Mouse (Mus musculus) neural tube, embryonic 15.5 days (tissue): Measurements from ENCODE around the gene Shank3. TPM values are rescaled to one million over a fixed set of nuclear protein-coding genes. Genes with fewer than 3 reads are reported as not detected.

ENCODE experiments used
- ATAC-seq: fragments of 200-750 bp; cut with Nextera tagmentation; 2 replicates; pipeline ENCODE4 v1.8.0; 2017; ENCODE audit warnings: mild to moderate bottlenecking, moderate TSS enrichment, moderate library complexity; ENCODE audit not compliant: low FRiP score
- H3K27ac ChIP-seq: fragments of 300-500 bp; sonication (generic); replicated peaks from 2 replicates; pipeline ENCODE4 v1.5.1; 2015; ENCODE audit warnings: mild to moderate bottlenecking, inconsistent platforms
- H3K27me3 ChIP-seq: fragments of 300-500 bp; sonication (generic); replicated peaks from 2 replicates; pipeline ENCODE4 v1.6.1; 2015; ENCODE audit warnings: inconsistent platforms
- H3K36me3 ChIP-seq: fragments of 300-500 bp; sonication (generic); 2 replicates; pipeline ENCODE4 v1.6.1; 2015; ENCODE audit warnings: inconsistent platforms
- H3K4me1 ChIP-seq: fragments of 300-500 bp; sonication (generic); 2 replicates; pipeline ENCODE4 v1.6.1; 2015; ENCODE audit warnings: inconsistent platforms
- H3K4me2 ChIP-seq: fragments of 300-500 bp; sonication (generic); 2 replicates; pipeline ENCODE4 v1.6.1; 2015; ENCODE audit warnings: inconsistent platforms, mild to moderate bottlenecking, moderate library complexity
- H3K4me3 ChIP-seq: fragments of 300-500 bp; sonication (generic); replicated peaks from 2 replicates; pipeline ENCODE4 v1.5.1; 2015; ENCODE audit warnings: mild to moderate bottlenecking, inconsistent platforms
- H3K9ac ChIP-seq: fragments of 300-500 bp; sonication (generic); replicated peaks from 2 replicates; pipeline ENCODE4 v1.6.1; 2015; ENCODE audit warnings: mild to moderate bottlenecking, inconsistent platforms
- H3K9me3 ChIP-seq: fragments of 300-500 bp; sonication (generic); replicated peaks from 2 replicates; pipeline ENCODE4 v1.6.1; 2016; ENCODE audit warnings: inconsistent platforms
- WGBS: fragments of 180-500 bp; shearing (Covaris S2); methylation state at CpG from one replicate; pipeline ENCODE4 v1.1.7; 2015; ENCODE audit warnings: mixed read lengths; 5-methylcytosine and 5-hydroxymethylcytosine counted together
- polyA plus RNA-seq: library from polyadenylated mRNA; unstranded; fragments of >200 nt; fragmentation: Nextera tagmentation; extraction: Ambion mirVana; gene quantifications from 2 replicates; pipeline ENCODE4 v1.2.1, GENCODE M21; 2015

Shank3 gene
- polyA plus RNA-seq, 1 experiment from 2014 or later: 9.5 TPM

DNA sequence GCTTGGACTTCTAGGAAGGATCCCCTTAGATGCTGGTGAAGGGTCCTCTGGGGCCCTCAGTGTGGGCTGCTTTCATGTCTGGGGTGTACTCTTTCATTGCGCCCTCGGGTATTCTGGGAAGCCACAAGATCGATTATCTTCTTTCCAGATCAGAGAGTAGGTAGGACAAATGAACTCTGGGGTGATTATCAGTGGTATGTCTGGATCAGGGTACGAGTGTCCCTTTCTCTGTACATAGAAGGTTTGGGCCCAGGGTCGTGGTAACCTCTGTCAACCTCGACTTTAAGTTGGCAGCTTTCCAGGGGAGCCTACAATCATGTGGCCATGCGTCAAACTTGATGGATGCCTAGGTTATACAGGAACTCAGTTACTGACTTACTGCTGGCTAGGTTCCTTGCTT lies 26.5 kb downstream of the Shank3 start:
- Histone ChIP-seq H3K9me3 (no peaks in the 10 kb centered on the region), H3K4me2 (no peak overlapping the region), H3K4me3 (no peak overlapping the region), H3K4me1 (peaks cover 18% of the 10 kb centered on the region), H3K36me3 (peaks cover 22% of the 10 kb centered on the region; the same call in 1 of the 2 replicates), H3K9ac (no peak overlapping the region), H3K27ac (no peak overlapping the region), H3K27me3 (peaks cover 27% of the 10 kb centered on the region)
- WGBS: 85% methylated on average over 7 of the region's 7 CpGs
- ATAC-seq: no peak

GRCm38 (mm10) chr15:89526776-89527325 lies 27.4 kb downstream of the Shank3 start:
- no peak for ATAC-seq
- H3K4me3 ChIP-seq: no peak overlapping the region
- H3K4me1 ChIP-seq: peaks cover 20% of the 10 kb centered on the region
- no peak overlapping the region for H3K9ac ChIP-seq
- H3K9me3 ChIP-seq: no peaks in the 10 kb centered on the region
- peaks cover 17% of the 10 kb centered on the region; the same call in 1 of the 2 replicates for H3K36me3 ChIP-seq
- WGBS: 92% methylated on average over 19 of the region's 19 CpGs
- no peak overlapping the region for H3K27ac ChIP-seq
- H3K4me2 ChIP-seq: no peak overlapping the region
- peaks cover 17% of the 10 kb centered on the region for H3K27me3 ChIP-seq

- H3K36me3 ChIP-seq: 0 out of 2 replicates have a peak, but pooled peaks cover 14% of the 10 kb centered on the region
- no peak overlapping the region for H3K4me3 ChIP-seq
- H3K9me3 ChIP-seq: no peaks in the 10 kb centered on the region
- peaks cover 26% of the 10 kb centered on the region for H3K4me1 ChIP-seq
- no peak overlapping the region for H3K9ac ChIP-seq
- 76% methylated on average over 7 of the region's 7 CpGs for WGBS
- peaks cover 12% of the 10 kb centered on the region for H3K27me3 ChIP-seq
- no peak overlapping the region for H3K27ac ChIP-seq
- no peak for ATAC-seq
- no peak overlapping the region for H3K4me2 ChIP-seq
Measured at GRCm38 (mm10) chr15:89527466-89527865, 28.0 kb downstream of the Shank3 start.

- peaks cover 32% of the 10 kb centered on the region for H3K4me1 ChIP-seq
- H3K9ac ChIP-seq: no peak overlapping the region
- no peak overlapping the region for H3K4me3 ChIP-seq
- 0 out of 2 replicates have a peak, but pooled peaks cover 4% of the 10 kb centered on the region for H3K27me3 ChIP-seq
- H3K36me3 ChIP-seq: 0 out of 2 replicates have a peak, but pooled peaks cover 14% of the 10 kb centered on the region
- H3K4me2 ChIP-seq: no peak overlapping the region
- 89% methylated on average over 18 of the region's 18 CpGs for WGBS
- no peak for ATAC-seq
- H3K9me3 ChIP-seq: no peaks in the 10 kb centered on the region
- no peak overlapping the region for H3K27ac ChIP-seq
Measured at GRCm38 (mm10) chr15:89528201-89528850, 28.9 kb downstream of the Shank3 start.

- Histone ChIP-seq H3K9ac (no peak overlapping the region), H3K9me3 (no peaks in the 10 kb centered on the region), H3K27me3 (0 out of 2 replicates have a peak, but pooled peaks cover 4% of the 10 kb centered on the region), H3K4me3 (no peak overlapping the region), H3K4me2 (no peak overlapping the region), H3K4me1 (peaks cover 36% of the 10 kb centered on the region), H3K27ac (no peak overlapping the region), H3K36me3 (0 out of 2 replicates have a peak, but pooled peaks cover 14% of the 10 kb centered on the region)
- ATAC-seq: no peak
- WGBS: 93% methylated on average over 10 of the region's 10 CpGs
Measured at GRCm38 (mm10) chr15:89528923-89529322, 29.5 kb downstream of the Shank3 start.

GRCm38 (mm10) chr15:89530336-89530735 lies 30.9 kb downstream of the Shank3 start:
- H3K4me3 ChIP-seq: no peak overlapping the region
- H3K27ac ChIP-seq: no peak overlapping the region
- WGBS: 8% methylated on average over 4 of the region's 4 CpGs
- H3K4me2 ChIP-seq: no peak overlapping the region
- peaks cover 32% of the 10 kb centered on the region for H3K4me1 ChIP-seq
- H3K36me3 ChIP-seq: 0 out of 2 replicates have a peak, but pooled peaks cover 14% of the 10 kb centered on the region
- ATAC-seq: no peak
- no peaks in the 10 kb centered on the region for H3K9me3 ChIP-seq
- H3K9ac ChIP-seq: no peak overlapping the region
- H3K27me3 ChIP-seq: no peaks in the 10 kb centered on the region

DNA sequence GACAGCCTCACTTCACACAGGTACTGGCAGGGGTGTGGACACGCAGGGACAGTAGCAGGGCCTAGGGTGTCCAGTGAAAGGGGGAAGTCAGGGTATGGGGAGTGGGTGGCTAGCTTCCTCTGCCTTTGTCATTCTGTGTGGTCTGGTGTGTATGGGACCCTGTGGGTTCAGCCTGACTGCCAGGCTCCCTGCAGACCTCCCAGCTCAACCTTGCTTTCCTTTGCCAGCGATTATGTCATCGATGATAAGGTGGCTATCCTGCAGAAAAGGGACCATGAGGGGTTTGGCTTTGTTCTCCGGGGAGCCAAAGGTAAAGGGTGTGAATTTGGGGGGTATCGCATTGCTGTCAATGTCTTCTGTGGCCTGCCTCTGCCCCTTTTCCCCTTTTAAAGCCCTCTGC lies 32.0 kb downstream of the Shank3 start:
- no peak for ATAC-seq
- peaks cover 32% of the 10 kb centered on the region for H3K4me1 ChIP-seq
- no peak overlapping the region for H3K4me3 ChIP-seq
- H3K36me3 ChIP-seq: 0 out of 2 replicates have a peak, but pooled peaks cover 14% of the 10 kb centered on the region
- H3K27me3 ChIP-seq: no peaks in the 10 kb centered on the region
- H3K9me3 ChIP-seq: no peaks in the 10 kb centered on the region
- no peak overlapping the region for H3K9ac ChIP-seq
- no peak overlapping the region for H3K27ac ChIP-seq
- WGBS: 93% methylated on average over 5 of the region's 5 CpGs
- H3K4me2 ChIP-seq: no peak overlapping the region

DNA sequence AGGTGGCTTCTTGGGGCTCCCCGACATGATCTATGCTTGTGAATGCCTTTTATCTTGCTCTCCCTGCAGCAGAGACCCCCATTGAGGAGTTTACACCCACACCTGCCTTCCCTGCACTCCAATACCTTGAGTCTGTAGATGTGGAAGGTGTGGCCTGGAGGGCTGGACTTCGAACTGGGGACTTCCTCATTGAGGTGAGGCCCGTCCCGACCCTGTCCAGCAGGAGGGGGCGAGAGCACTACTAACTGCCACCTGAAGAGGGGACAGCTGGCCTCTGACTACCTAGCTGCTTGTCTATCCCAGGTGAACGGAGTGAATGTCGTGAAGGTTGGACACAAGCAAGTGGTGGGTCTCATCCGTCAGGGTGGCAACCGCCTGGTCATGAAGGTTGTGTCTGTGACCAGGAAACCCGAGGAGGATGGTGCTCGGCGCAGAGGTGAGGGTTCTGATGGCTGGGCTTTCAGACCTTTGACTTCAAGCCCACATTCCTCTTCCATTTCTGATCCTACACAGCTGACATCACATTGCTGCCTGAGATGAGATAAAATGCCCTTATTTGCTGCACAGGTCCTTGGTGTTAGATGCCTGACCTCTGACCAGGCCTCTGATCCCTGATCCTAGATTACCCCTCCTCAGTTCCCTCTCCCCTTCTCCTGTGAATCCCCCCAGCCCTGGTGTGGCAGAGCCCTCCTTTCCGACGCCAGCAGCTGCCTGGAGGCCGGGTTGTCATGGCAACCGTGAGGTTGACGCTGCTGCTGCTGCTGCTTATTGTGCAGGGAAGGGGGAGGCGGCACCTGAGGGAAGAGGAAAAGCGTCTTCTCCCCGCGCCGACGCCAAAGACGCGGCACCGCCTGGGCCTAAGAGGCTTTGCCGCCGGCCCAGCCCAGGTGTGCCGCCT lies 32.9 kb downstream of the Shank3 start:
- H3K27ac ChIP-seq: peak overlapping the region; percentile 84
- H3K4me1 ChIP-seq: peaks cover 32% of the 10 kb centered on the region
- 27% methylated on average over 28 of the region's 29 CpGs for WGBS
- peak overlapping the region; percentile 60 for H3K9ac ChIP-seq
- peak overlapping the region; percentile 75 for H3K4me2 ChIP-seq
- peak; percentile 81 for ATAC-seq
- no peaks in the 10 kb centered on the region for H3K9me3 ChIP-seq
- H3K4me3 ChIP-seq: peak overlapping the region; percentile 45
- H3K36me3 ChIP-seq: 0 out of 2 replicates have a peak, but pooled peaks cover 9% of the 10 kb centered on the region
- no peaks in the 10 kb centered on the region for H3K27me3 ChIP-seq

DNA sequence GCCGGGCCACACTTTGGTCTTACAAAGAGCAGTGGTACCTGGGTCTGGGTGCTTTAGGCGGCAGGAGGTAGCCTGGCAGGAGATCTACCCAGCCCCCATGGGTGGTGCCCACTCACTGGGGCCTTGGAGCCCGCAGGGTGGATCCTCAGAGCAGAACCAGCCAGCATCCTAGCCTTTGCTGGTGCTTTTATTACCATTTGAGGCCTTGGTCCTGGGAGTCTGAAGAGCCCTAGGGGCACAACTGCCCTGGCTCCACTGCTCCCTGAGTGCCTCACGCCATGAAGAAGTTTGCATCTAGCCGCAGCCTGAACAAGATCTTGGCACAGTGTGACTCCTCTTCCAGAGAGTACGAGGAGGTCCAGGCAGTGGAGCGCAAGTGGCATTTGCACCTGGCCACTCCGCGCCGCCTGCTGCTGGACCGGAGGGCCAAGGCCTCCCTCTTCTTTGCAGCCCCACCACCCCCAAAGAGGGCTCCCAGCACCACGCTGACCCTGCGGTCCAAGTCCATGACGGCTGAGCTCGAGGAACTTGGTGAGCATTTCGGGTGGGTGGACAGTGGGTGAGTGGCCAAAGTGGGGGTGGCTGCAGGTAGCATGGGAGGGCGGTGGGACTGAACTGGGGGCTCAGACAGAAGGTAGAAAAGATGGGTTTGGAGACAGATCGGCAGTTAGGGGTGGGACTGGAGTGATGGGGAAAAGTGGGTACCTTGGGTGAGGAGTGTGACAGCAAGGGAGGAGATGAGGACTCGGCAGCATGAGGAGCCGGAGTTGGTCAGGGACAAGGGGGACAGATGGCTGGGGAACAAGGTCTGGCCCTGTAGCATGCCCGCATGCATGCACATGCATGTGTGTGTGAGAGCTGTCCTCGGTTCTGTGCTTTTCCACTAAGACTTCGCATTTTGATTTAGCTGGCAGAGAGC lies 33.8 kb downstream of the Shank3 start:
- peaks cover 32% of the 10 kb centered on the region for H3K4me1 ChIP-seq
- H3K36me3 ChIP-seq: peaks cover 12% of the 10 kb centered on the region; the same call in 1 of the 2 replicates
- H3K27me3 ChIP-seq: no peaks in the 10 kb centered on the region
- peak overlapping the region; percentile 75 for H3K4me2 ChIP-seq
- peak; percentile 32 for ATAC-seq
- peak overlapping the region; percentile 45 for H3K4me3 ChIP-seq
- peak overlapping the region; percentile 60 for H3K9ac ChIP-seq
- H3K9me3 ChIP-seq: no peaks in the 10 kb centered on the region
- WGBS: 66% methylated on average over 23 of the region's 23 CpGs
- H3K27ac ChIP-seq: peak overlapping the region; percentile 84

DNA sequence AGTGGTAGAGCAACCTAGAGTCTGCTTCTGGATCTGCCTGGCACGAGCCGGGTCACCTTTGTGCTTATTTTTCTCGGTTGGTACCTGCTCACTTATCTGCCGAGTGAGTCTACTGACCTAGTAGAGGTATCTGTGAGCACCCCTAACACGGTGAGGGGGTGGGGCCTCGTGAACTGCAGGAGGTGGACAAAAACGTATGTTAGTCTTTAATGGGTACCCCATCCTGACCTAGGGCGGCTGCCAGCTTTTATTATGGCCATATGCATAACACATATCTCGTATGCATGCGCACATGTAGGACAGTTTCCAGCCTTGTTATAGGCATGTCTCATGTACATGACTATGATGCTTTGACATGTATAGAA lies 34.4 kb downstream of the Shank3 start:
- Histone ChIP-seq H3K4me3 (peak overlapping the region; percentile 45), H3K36me3 (peaks cover 12% of the 10 kb centered on the region; the same call in 1 of the 2 replicates), H3K9me3 (no peaks in the 10 kb centered on the region), H3K4me1 (peaks cover 32% of the 10 kb centered on the region), H3K9ac (no peak overlapping the region), H3K4me2 (peak overlapping the region; percentile 75), H3K27ac (0 out of 2 replicates have a peak overlapping the region, but pooled peaks have one; percentile 84), H3K27me3 (no peaks in the 10 kb centered on the region)
- 84% methylated on average over 10 of the region's 10 CpGs for WGBS
- ATAC-seq: no peak

DNA sequence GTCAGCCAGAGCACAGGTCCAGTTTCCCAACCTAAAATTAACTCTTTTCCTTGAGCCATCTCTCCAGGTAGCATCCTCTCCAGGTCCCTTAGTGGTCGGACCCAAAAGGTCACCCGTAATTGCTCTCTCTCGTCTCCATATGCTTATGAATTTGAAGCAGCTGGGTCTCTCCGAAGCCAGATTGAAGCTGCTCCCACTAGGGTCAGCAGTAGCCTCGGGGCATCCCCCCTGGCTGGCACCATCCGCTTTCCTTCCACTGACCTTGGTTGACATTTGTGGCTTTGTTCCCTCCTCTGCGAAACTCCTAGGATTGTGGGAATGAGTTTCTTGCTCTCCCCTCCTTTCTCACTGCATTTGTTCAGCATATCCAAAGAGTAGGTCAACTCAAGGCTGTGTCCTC lies 44.7 kb downstream of the Shank3 start:
- no peak for ATAC-seq
- Histone ChIP-seq H3K9me3 (no peaks in the 10 kb centered on the region), H3K27ac (no peak overlapping the region), H3K9ac (no peak overlapping the region), H3K4me3 (no peak overlapping the region), H3K27me3 (0 out of 2 replicates have a peak, but pooled peaks cover 8% of the 10 kb centered on the region), H3K36me3 (peaks cover 27% of the 10 kb centered on the region), H3K4me2 (no peak overlapping the region), H3K4me1 (peaks cover 18% of the 10 kb centered on the region)
- 83% methylated on average over 7 of the region's 7 CpGs for WGBS
